23 mouse cellular contexts compared by ENCODE assay signal in genomic region chr6:118753064-118753463, GRCm38 (mm10).
A peak's percentile ranks its signal among the peaks of the same experiment; 100 is the strongest.
DNase-seq lines count a peak whose midpoint lies in the region; ATAC-seq and TF ChIP-seq lines count a peak whose summit lies in the region.
"Had no signal": no experiment of that assay in that cellular context is flagged by ENCODE, and none has a peak within 500 bp of the region (broad histone marks: within the 10 kb centered on the region; RNA-seq: fewer than 3 reads in every experiment).

No protein-coding gene starts in this region.

- TF ChIP-seq EP300 in MEL (IDR thresholded peaks at IDR 0.05; ENCODE audit: low read depth in 1 of 2, low read length in 2 of 2) = peak; percentile 59 to 80

- H3K27ac ChIP-seq in MEL (ENCODE audit: control insufficient read depth, low read depth, low read length) = peak overlapping the region; percentile 65
- H3K27ac ChIP-seq in liver, embryonic 15.5 days (replicated peaks) = 0 out of 2 replicates have a peak overlapping the region, but pooled peaks have one; percentile 20
- H3K27ac ChIP-seq in hindbrain, embryonic 13.5 days = no peak overlapping the region
- H3K27ac ChIP-seq: embryonic facial prominence, embryonic 13.5 days; forebrain, embryonic 12.5 days; heart, embryonic 10.5 days; hindbrain, embryonic 10.5 days; limb, embryonic 13.5 days; stomach, embryonic 15.5 days had no signal

- H3K36me3 ChIP-seq in MEL (ENCODE audit: control insufficient read depth in 1 of 2, insufficient read depth in 2 of 2, low read length in 2 of 2) = peaks cover 0 to 53% of the 10 kb centered on the region in 2 experiments; a peak in 2 of 4 replicates
- no peaks in the 10 kb centered on the region for H3K36me3 ChIP-seq in liver, embryonic 15.5 days (replicated peaks)
- H3K36me3 ChIP-seq in hindbrain, embryonic 13.5 days = peaks cover 16% of the 10 kb centered on the region; the same call in 1 of the 2 replicates
- H3K36me3 ChIP-seq: forebrain, embryonic 12.5 days; hindbrain, embryonic 10.5 days; stomach, embryonic 15.5 days had no signal

- H3K4me2 ChIP-seq in liver, embryonic 15.5 days = no peak overlapping the region
- H3K4me2 ChIP-seq in hindbrain, embryonic 13.5 days = no peak overlapping the region
- H3K4me2 ChIP-seq: embryonic facial prominence, embryonic 13.5 days; forebrain, embryonic 12.5 days; limb, embryonic 13.5 days; lung, embryonic 14.5 days; stomach, embryonic 15.5 days had no signal

- H3K27me3 ChIP-seq in MEL (ENCODE audit: control insufficient read depth in 1 of 2, insufficient read depth in 2 of 2, low read length in 2 of 2) = no peaks in the 10 kb centered on the region
- no peaks in the 10 kb centered on the region for H3K27me3 ChIP-seq in liver, embryonic 15.5 days
- H3K27me3 ChIP-seq in hindbrain, embryonic 13.5 days = no peaks in the 10 kb centered on the region
- H3K27me3 ChIP-seq: embryonic facial prominence, embryonic 13.5 days; forebrain, embryonic 12.5 days; limb, embryonic 13.5 days; stomach, embryonic 15.5 days had no signal

- no peaks in the 10 kb centered on the region for H3K9me3 ChIP-seq in MEL (replicated peaks; ENCODE audit: insufficient read depth, low read length)
- H3K9me3 ChIP-seq in liver, embryonic 15.5 days (replicated peaks) = no peaks in the 10 kb centered on the region
- no peaks in the 10 kb centered on the region for H3K9me3 ChIP-seq in hindbrain, embryonic 13.5 days
- H3K9me3 ChIP-seq: embryonic facial prominence, embryonic 13.5 days; forebrain, embryonic 12.5 days; heart, embryonic 10.5 days; hindbrain, embryonic 10.5 days; limb, embryonic 13.5 days; stomach, embryonic 15.5 days had no signal

- peaks cover 21 to 56% of the 10 kb centered on the region in 2 experiments for H3K4me1 ChIP-seq in MEL (ENCODE audit: control insufficient read depth in 1 of 2, insufficient read depth in 2 of 2, low read length in 2 of 2)
- H3K4me1 ChIP-seq in liver, embryonic 15.5 days (replicated peaks) = peaks cover 57% of the 10 kb centered on the region
- H3K4me1 ChIP-seq in hindbrain, embryonic 13.5 days (replicated peaks) = peaks cover 20% of the 10 kb centered on the region
- H3K4me1 ChIP-seq: embryonic facial prominence, embryonic 13.5 days; heart, embryonic 10.5 days; stomach, embryonic 15.5 days had no signal

- no peaks in the 10 kb centered on the region; the same call in 1 of the 2 replicates for H3K79me2 ChIP-seq in MEL (ENCODE audit: control insufficient read depth, insufficient read depth, low read length, poor library complexity)

- peak; percentile 33 for ATAC-seq in liver, embryonic 15.5 days (ENCODE audit: insufficient read depth)
- no peak for ATAC-seq in hindbrain, embryonic 13.5 days (ENCODE audit: low FRiP score)

- WGBS in liver, embryonic 15.5 days (ENCODE audit: insufficient replicate concordance) = 4% methylated on average over 5 of the region's 5 CpGs
- 78% methylated on average over 5 of the region's 5 CpGs for WGBS in hindbrain, embryonic 13.5 days

- H3K4me3 ChIP-seq in MEL (ENCODE audit: control insufficient read depth in 1 of 2, insufficient read depth in 1 of 2, low read depth in 2 of 2, low read length in 2 of 2) = peak overlapping the region; percentile 13 to 15
- H3K4me3 ChIP-seq in liver, embryonic 15.5 days (replicated peaks) = no peak overlapping the region
- H3K4me3 ChIP-seq in hindbrain, embryonic 13.5 days = no peak overlapping the region
- H3K4me3 ChIP-seq: embryonic facial prominence, embryonic 13.5 days; erythroblast, embryonic 14.5 days; forebrain, embryonic 12.5 days; heart, embryonic 10.5 days; hindbrain, embryonic 10.5 days; limb, embryonic 13.5 days; megakaryocyte, embryonic 14.5 days; stomach, embryonic 15.5 days had no signal

- peak overlapping the region; percentile 29 for H3K9ac ChIP-seq in MEL (ENCODE audit: control insufficient read depth, low read depth, low read length, poor library complexity, severe bottlenecking)
- no peak overlapping the region for H3K9ac ChIP-seq in liver, embryonic 15.5 days
- H3K9ac ChIP-seq in hindbrain, embryonic 13.5 days = no peak overlapping the region
- H3K9ac ChIP-seq: embryonic facial prominence, embryonic 13.5 days; forebrain, embryonic 12.5 days; limb, embryonic 13.5 days; lung, embryonic 14.5 days; stomach, embryonic 15.5 days had no signal

- DNase-seq in MEL (ENCODE audit: low read depth, low spot score) = peak; percentile 69
- peak; percentile 37 for DNase-seq in c-Kit-positive CD71-positive TER-119-positive erythroid progenitor cells, embryonic 14.5 days (ENCODE audit: low spot score)
- peak; percentile 50 to 59 for DNase-seq in cerebellum, postnatal 25 days
- no peak for DNase-seq in embryo, embryonic 11 days
- no peak for DNase-seq in heart, adult 9 months (ENCODE audit: low spot score in 2 of 2)
- DNase-seq in T-cell, adult 2 months (ENCODE audit: low spot score) = no peak
- DNase-seq: adrenal gland, postnatal 10 days; kidney, adult 18-20 months; kidney, postnatal 14 days; lung, embryonic 14.5 days; midbrain, embryonic 14.5 days; right cerebral cortex, postnatal 14 days; thymus, postnatal 25 days had no signal

- TF ChIP-seq RAD21 in MEL (IDR thresholded peaks at IDR 0.05; ENCODE audit: low read depth, low read length) = no peak

- TF ChIP-seq CTCF in MEL (IDR thresholded peaks at IDR 0.05 in 2 of 3, conservative IDR thresholded peaks at IDR 0.05 in 1 of 3; ENCODE audit: control insufficient read depth in 1 of 3, insufficient read depth in 1 of 3, low read depth in 2 of 3, low read length in 3 of 3, poor library complexity in 1 of 3, severe bottlenecking in 1 of 3) = no peak

- TF ChIP-seq POLR2A in MEL (IDR thresholded peaks at IDR 0.05; ENCODE audit: control insufficient read depth in 1 of 2, insufficient read depth in 1 of 2, low read depth in 1 of 2, low read length in 2 of 2, poor library complexity in 1 of 2) = no peak

TF ChIP-seq in MEL, 35 proteins besides CTCF, POLR2A, EP300 and RAD21:
- TF ChIP-seq BHLHE40 (IDR thresholded peaks at IDR 0.05; ENCODE audit: borderline replicate concordance, low read depth, low read length) (no peak), ZKSCAN1 (IDR thresholded peaks at IDR 0.05; ENCODE audit: low read depth, low read length) (no peak), MXI1 (IDR thresholded peaks at IDR 0.05; ENCODE audit: low read depth, low read length) (no peak), KAT2A (conservative IDR thresholded peaks at IDR 0.05; ENCODE audit: low read depth, low read length) (no peak), TCF12 (IDR thresholded peaks at IDR 0.05; ENCODE audit: low read depth, low read length) (peak; percentile 77), MYC (IDR thresholded peaks at IDR 0.05; ENCODE audit: low read depth, low read length) (no peak), NELFE (IDR thresholded peaks at IDR 0.05; ENCODE audit: low read depth, low read length) (no peak), ETS1 (IDR thresholded peaks at IDR 0.05; ENCODE audit: low read depth, low read length) (peak; percentile 80), ELF1 (IDR thresholded peaks at IDR 0.05; ENCODE audit: low read depth, low read length) (no peak), MAX (IDR thresholded peaks at IDR 0.05; ENCODE audit: low read length) (no peak), USF1 (IDR thresholded peaks at IDR 0.05; ENCODE audit: low read depth, low read length) (no peak), GATA1 (IDR thresholded peaks at IDR 0.05; ENCODE audit: low read depth, low read length) (peak; percentile 70), SMC3 (IDR thresholded peaks at IDR 0.05; ENCODE audit: low read depth, low read length) (no peak), GABPA (IDR thresholded peaks at IDR 0.05; ENCODE audit: low read depth, low read length) (no peak), CHD1 (IDR thresholded peaks at IDR 0.05; ENCODE audit: low read depth, low read length) (no peak), E2F4 (IDR thresholded peaks at IDR 0.05; ENCODE audit: borderline replicate concordance, low read depth, low read length) (no peak), MAFK (IDR thresholded peaks at IDR 0.05; ENCODE audit: borderline replicate concordance, low read depth, low read length) (no peak), MEF2A (IDR thresholded peaks at IDR 0.05; ENCODE audit: extremely low read depth, insufficient replicate concordance, low read depth, low read length, poor library complexity, severe bottlenecking) (no peak), SIN3A (IDR thresholded peaks at IDR 0.05; ENCODE audit: low read length) (peak; percentile 60), POLR2AphosphoS2 (IDR thresholded peaks at IDR 0.05; ENCODE audit: low read length) (no peak), CHD2 (IDR thresholded peaks at IDR 0.05; ENCODE audit: low read length) (no peak), NRF1 (IDR thresholded peaks at IDR 0.05; ENCODE audit: insufficient read depth, low read depth, low read length, poor library complexity, severe bottlenecking) (no peak), USF2 (IDR thresholded peaks at IDR 0.05; ENCODE audit: borderline replicate concordance in 1 of 2, insufficient read depth in 1 of 2, low read depth in 1 of 2, low read length in 2 of 2) (no peak), UBTF (IDR thresholded peaks at IDR 0.05; ENCODE audit: borderline replicate concordance, insufficient read depth, low read depth, low read length) (no peak), MAZ (IDR thresholded peaks at IDR 0.05; ENCODE audit: low read depth, low read length) (no peak), ZC3H11A (IDR thresholded peaks at IDR 0.05; ENCODE audit: low read depth, low read length) (no peak), HCFC1 (IDR thresholded peaks at IDR 0.05; ENCODE audit: low read depth, low read length) (0 out of 2 replicates have a peak, but pooled peaks have one; percentile 5), ZMIZ1 (IDR thresholded peaks at IDR 0.05; ENCODE audit: low read depth, low read length) (no peak), TAL1 (IDR thresholded peaks at IDR 0.05; ENCODE audit: low read length) (no peak), ZNF384 (IDR thresholded peaks at IDR 0.05; ENCODE audit: low read depth, low read length) (no peak), TBP (IDR thresholded peaks at IDR 0.05; ENCODE audit: low read depth, low read length) (no peak), MYB (IDR thresholded peaks at IDR 0.05; ENCODE audit: low read depth, low read length) (no peak), RCOR1 (IDR thresholded peaks at IDR 0.05; ENCODE audit: low read depth, low read length) (peak; percentile 38)

Comparison
In these comparisons a context has a peak if more than half of its experiments do, and no peak if none do; other contexts are left out.
1. DNase-seq: peak in MEL (single experiment), c-Kit-positive CD71-positive TER-119-positive erythroid progenitor cells, embryonic 14.5 days (single experiment) and cerebellum, postnatal 25 days (2 of 2); none in embryo, embryonic 11 days (single experiment), heart, adult 9 months (0 of 2) and T-cell, adult 2 months (single experiment).
2. H3K4me3 ChIP-seq: peak in MEL (2 of 2); none in liver, embryonic 15.5 days (single experiment) and hindbrain, embryonic 13.5 days (single experiment).